ENCODE assay signal across 12 mouse cellular contexts in the genomic region with DNA sequence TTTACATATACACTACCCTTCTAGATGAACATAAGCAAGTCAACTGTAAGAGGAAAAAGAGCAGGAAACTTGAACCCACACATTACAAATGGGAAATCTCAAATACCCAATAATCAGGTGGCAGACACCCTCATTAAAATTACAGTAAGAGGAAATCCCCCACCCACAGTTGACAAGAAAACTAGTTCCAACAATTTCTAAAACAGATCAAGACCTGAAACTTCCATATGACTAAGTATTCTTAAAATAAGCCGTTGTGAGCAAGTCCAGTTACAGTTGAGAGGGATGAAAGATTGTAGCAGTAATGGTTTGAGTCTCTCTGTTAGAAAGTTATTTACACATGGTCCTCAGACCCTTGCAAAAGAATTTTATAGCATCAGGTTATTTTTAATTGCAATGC.
"Had no signal": no experiment of that assay in that cellular context is flagged by ENCODE, and none has a peak within 500 bp of the region (broad histone marks: within the 10 kb centered on the region; RNA-seq: fewer than 3 reads in every experiment).

No protein-coding gene starts in this region.

- ATAC-seq: liver, postnatal 0 days; lung, postnatal 0 days; midbrain, embryonic 13.5 days; midbrain, embryonic 15.5 days had no signal

- DNase-seq: liver, postnatal 0 days; lung, adult 2 months; lung, postnatal 14 days; lung, postnatal 36 days; retina, postnatal 1 day; right cerebral cortex, adult 18-20 months; thymus, adult 18-20 months; thymus, postnatal 14 days; thymus, postnatal 36 days had no signal
